Mouse (Mus musculus) T-helper 1 cell (primary cell): ENCODE measurements around the gene Ptprn2.

Source experiments
- in situ Hi-C: fragments of 300-600 bp; cut with MboI, MseI; formaldehyde crosslinking; loops from one replicate; pipeline ENCODE4 v1.15.1; 2025; ENCODE audit warnings: high pct_unique_total_duplicates

Ptprn2 gene

GRCm38 (mm10) chr12:116873866-116874585 is 388.5 kb downstream of the Ptprn2 start:
- in situ Hi-C loops: no loop called here

DNA sequence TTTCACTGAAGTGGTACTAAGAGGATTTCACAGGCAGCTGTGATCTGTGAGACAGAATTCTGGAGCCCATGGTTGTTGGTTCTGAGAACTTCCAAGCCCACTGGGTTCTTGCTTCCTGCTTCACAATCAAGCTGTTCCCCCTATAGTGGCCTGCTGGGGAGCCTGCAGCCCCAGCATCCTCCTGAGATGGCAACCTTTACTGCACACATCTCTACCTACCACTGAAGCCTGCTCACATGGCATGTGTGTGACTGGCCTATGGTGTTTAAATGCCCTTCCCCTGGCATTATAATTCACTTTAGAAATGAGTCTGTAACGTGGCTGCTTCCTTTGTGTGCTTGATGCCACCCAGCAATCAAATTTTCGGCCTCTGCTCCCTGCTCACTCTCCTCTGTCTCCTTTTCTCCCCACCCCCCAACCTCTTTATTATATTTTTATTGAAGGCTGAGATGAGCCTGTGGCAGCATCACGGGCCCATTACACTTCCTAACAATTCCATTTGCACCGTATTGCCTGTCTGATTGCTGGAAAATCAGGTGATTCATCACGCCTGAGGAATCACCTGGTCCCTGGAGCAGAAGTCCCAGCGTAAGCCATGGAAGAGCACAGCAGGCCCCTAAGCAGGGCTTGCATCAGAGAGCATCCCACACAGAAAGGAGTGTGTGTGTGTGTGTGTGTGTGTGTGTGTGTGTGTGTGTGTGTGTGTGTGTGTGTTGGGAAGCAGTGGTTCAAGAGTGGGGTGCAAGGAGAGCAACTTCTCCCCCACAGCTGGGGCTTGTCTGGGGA is 402.2 kb downstream of the Ptprn2 start:
- in situ Hi-C loops: no loop called here

DNA sequence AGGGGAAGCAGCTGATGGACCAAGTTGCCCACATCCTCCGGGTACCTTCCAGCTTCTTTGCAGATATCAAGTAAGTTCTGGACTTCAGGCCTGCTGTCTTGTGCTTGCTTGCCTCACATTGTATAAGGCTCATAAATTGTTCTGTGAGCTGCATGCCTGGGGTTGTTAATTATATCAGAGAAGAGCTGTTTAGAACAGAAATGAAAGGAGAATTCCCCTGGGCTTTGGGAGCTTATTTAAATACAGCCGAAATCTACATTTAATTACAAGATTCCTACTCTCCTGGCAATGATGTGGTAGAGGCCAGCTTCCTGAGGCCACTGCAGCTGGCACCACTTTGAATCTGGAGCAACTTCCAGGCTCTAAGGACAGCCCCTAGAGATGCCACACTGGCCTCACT is 403.3 kb downstream of the Ptprn2 start:
- in situ Hi-C loops: no loop called here

GRCm38 (mm10) chr12:116892584-116892983 is 407.1 kb downstream of the Ptprn2 start:
- in situ Hi-C loops: no loop called here

DNA sequence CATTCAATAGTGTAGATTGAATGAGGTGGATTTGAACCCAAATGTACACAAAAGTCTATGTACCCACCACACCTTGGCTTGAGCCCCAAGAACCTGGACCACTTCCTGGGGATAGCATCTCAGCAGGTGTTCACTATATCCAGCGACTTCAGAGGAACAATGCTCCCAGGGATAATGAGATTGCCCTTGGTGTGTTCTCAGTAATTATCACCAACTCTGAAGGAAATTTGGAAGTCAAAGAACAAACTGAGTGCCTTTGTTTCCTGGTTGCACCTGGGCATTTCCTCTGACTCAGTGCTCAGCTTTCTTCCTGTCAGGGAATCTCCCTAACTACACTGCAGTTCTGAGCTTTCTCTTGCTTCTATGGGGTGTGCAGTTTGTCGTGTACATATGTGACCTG is 411.1 kb downstream of the Ptprn2 start:
- in situ Hi-C loops: no loop called here

DNA sequence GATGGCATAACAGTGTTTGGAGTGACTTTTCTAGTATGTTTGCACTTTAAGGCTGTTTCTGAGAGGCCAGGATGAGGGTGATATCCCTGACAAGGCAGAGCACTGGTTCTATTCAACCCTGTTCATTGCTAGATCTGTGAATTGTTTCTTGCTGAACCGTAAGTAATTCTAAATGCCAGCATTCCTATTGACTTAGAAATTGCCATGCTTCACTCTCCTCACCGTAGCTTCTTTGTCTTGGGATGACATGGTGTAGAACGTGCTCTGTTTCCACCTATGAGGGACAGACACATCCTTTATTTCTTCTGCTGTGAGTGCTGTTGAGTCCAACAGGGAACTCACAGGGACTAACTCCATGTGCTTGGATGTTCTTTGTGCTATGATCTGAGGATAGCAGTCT is 416.3 kb downstream of the Ptprn2 start:
- in situ Hi-C loops: no loop called here

DNA sequence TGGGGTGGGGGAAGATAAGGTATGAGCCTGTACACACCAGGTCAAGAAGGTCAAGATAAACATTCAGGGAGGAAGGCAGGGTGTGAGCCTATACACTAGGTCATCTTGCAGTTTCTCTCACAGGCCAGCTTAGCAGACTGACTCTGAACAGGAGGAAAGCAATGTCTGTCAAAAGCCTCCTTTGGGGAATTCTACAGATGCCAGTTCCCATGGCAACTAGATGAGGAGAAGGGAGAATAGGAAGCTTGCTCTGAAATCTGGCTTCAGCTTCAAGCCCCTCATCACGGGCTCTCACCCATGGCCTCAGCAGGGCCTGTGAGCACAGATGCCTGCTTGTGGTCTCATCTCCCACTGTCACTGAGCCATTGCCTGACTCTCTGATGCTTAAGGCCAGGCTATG is 421.9 kb downstream of the Ptprn2 start:
- in situ Hi-C loops: no loop called here

GRCm38 (mm10) chr12:116908668-116909067 is 423.1 kb downstream of the Ptprn2 start:
- in situ Hi-C loops: no loop called here

DNA sequence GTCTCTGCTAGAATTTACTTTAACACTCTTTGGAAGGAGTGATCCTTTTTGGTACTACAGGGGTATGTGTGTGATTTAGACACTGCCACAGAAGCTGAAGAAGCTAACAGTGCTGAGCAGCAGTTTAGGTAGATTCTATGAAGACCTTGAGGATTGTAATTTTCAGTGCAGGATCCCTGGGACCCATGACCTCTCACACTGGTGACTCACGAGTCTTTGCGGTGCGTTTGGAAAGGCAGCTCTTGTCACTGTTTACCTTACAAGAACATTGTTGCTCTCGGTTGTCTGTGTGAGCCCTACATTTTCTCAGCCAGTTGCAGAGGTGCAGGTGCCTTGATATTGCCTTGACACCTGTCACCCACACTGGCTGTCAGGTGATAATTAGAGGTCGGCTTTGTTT is 431.3 kb downstream of the Ptprn2 start:
- in situ Hi-C loops: no loop called here

- in situ Hi-C loops: no loop called here
Measured at GRCm38 (mm10) chr12:116919185-116919584, 433.7 kb downstream of the Ptprn2 start.

GRCm38 (mm10) chr12:116919691-116920526 is 434.4 kb downstream of the Ptprn2 start:
- in situ Hi-C loops: no loop called here

DNA sequence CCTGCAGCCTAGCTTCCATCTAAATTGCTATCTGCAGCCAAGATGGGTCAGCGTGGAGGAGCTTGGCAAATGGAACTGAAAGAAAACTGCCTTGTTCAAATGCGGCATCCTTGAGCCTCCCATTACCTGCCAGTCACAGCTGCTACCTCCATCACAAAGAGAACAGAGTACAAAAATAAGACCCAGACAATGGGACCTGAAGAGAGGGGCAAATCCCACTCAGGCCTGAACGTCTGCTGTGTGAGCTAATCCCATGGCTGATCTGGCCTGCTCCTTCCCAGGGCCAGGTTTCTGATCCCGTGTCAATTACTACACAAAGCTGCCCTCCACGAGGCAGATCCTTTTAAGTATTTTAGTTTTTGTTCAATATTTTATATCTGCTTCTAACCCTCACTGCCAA is 441.6 kb downstream of the Ptprn2 start:
- in situ Hi-C loops: no loop called here

- in situ Hi-C loops: no loop called here
Measured at GRCm38 (mm10) chr12:116927516-116927915, 442.0 kb downstream of the Ptprn2 start.

DNA sequence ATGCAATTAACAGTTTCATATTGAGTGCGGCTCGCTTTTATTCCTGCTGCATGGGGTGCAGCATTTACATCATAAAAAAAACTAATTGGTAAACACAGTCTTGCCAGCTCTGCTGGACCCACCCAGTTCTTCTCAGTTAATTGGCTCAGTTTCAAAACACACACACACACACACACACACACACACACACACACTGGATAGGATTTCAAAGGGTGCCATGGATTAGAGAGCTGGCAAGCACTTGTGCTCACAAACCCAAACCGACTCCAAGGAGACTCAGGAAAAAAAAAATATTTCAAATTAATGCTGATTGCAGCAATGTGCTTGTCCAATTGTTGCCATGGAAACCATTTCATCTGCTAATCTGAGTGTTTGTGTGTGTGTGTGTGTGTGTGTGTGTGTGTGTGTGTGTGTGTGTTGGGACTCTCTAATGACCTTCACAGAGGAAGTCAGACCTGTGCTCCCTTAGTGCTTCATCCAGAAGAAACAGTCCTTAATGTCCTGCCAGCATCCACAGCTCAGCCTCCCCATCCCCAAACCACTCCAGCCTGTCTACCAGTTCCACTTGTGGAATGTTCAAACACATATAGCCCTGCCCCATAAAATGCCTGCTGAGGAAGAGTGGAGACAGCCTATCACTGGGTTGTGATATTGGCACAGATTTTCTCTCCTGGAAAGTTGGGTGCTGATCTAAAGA is 452.8 kb downstream of the Ptprn2 start:
- in situ Hi-C loops: no loop called here

- in situ Hi-C loops: no loop called here
Measured at GRCm38 (mm10) chr12:116943883-116944282, 458.4 kb downstream of the Ptprn2 start.

GRCm38 (mm10) chr12:116948151-116948928 is 462.8 kb downstream of the Ptprn2 start:
- in situ Hi-C loops: no loop called here

GRCm38 (mm10) chr12:116949726-116950125 is 464.2 kb downstream of the Ptprn2 start:
- in situ Hi-C loops: no loop called here

DNA sequence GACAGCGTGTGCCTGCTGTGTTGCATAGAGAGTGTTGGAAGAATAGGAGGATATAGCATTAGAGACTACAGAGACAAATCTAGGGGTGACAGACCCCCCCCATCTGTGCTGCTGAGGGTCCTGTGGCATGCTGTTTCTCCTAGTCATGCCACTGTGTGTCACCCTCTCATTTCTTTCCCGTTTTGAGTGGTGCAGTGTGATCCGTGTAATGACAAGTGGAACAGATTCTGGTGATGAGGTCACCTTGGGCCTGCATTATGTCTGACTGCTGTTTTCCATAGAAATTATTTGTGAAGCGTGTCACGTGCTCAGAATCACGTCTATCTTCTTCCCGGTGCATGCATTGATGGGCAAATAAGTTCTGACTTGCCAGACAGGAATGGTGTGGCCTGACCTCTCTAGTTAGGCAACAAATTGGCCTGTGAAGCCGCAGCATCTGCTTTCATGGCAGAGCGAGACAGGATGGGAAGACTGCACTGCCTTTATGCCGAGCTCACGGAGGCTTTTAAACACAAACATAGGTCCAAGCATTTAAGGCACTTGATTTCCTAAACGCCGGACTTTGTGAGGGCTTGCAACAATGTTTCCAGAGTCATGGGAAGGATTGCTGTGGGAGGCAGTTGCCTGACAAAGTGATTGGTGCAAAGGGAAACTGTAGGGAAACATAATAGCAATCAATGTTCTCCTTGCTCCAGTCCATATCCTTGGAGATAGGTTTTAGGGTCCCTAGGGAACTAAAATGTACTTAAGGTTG is 467.1 kb downstream of the Ptprn2 start:
- in situ Hi-C loops: no loop called here

DNA sequence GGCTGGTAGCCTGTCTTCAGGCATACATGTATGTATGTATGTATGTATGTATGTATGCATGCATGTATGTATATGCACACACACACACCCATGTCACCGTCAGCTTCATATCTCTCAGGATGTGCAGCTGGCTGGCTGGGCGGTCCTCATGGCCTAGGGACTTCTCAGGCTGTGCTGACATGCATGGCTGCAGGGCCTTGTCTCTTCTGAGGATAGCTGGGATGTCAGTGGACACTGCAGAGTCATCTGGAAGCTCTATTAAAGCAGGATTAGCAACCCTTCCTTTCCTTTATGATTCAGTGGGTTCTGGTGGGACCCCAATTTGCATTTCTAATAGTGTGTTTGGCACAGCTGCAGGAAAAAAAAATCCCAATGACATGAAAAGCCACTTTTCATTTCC is 473.6 kb downstream of the Ptprn2 start:
- in situ Hi-C loops: no loop called here

DNA sequence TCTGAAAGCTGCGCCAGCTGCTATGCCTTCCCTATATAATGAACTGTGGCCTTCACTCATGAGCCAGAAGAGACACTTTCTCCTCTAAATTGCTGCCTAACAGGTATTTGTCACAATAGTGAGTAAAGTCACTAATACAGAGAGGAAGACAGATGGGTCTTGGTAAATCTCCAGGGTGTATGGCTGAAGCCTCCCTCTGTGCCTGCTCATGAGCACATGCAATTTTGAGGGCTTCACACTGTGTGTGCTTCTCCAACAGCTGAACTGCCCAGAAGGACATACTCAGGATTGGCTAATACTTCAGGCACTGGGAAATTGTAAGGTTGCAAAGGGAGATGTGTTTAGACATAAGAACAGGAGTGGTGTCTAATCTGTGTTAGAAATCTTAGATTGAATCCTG is 478.4 kb downstream of the Ptprn2 start:
- in situ Hi-C loops: no loop called here
